Mouse (Mus musculus): ENCODE measurements around the gene Gna11. TPM values are rescaled to one million over a fixed set of nuclear protein-coding genes. Genes with fewer than 3 reads are reported as not detected.

The Gna11 gene
- polyA plus RNA-seq, 1 experiment from 2014 or later = 24.3 TPM

DNA sequence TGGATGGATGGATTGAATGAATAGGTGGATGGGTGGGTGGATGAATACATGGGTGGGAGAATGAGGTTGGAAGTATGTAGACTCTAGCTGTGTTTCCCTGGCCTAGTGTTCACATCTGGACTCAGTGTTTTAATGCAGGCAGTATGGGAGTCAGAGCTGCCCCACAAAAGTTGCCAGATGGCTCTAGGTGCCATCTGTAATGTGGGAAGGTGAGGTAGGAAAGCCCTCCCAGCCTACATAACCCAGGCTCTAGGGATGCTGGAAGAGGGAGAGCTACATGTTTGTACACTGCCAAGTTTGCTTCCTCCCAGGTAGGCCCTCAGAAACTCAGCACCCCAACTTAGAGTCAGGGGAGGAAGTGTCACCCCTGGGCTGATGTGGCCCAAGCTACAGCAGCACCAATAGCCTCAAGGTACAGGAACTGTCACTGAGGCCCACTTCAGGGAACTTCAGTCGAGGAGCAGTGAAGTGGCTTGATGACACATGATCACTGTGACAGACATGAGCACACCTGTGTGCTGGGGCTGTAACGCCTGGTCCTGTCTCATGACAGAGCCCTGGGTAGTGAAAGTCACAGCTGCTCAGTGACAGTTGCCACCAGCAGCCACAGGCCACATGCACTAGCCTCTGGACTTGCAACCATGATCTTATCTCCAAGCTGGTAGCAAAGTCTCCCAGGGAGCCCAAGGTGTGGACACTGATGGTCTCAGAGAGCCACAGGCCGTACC is 6.5 kb downstream of the Gna11 start:
- Histone ChIP-seq H3K9ac (ENCODE audit: low read depth, low read length) (no peak overlapping the region), H3K27ac (ENCODE audit: low read length) (no peak overlapping the region), H3K4me1 (ENCODE audit: control insufficient read depth, low read depth, low read length) (peaks cover 30% of the 10 kb centered on the region), H3K27me3 (ENCODE audit: control insufficient read depth, insufficient read depth, low read depth, low read length) (no peaks in the 10 kb centered on the region), H3K4me2 (ENCODE audit: low read depth, low read length) (no peak overlapping the region), H3K36me3 (ENCODE audit: control insufficient read depth, insufficient read depth) (no peaks in the 10 kb centered on the region; the same call in 1 of the 2 replicates), H3K9me3 (replicated peaks; ENCODE audit: control insufficient read depth, low read length) (no peaks in the 10 kb centered on the region), H3K4me3 (ENCODE audit: low read depth, low read length) (no peak overlapping the region)
- WGBS (ENCODE audit: insufficient replicate concordance) = 51% methylated on average over 3 of the region's 3 CpGs
- no peak for ATAC-seq (ENCODE audit: low read depth)

DNA sequence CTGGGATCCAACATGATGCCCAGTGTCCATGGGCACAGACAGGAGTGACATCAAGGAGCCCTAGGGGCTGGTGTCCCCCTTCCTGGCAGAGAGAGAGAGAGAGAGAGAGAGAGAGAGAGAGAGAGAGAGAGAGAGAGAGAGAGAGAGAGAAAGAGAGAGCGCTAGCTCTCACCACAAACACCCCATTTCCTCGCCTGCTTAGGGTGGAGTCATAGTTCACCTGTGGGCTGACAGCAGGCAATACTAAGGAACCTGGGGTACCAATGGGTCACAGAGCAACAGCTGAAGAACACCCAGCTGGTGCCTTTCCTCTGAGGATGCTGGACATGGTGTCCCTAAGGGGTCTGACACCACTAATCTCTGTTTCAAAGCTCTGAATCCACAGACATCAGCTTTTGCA is 7.6 kb downstream of the Gna11 start:
- Histone ChIP-seq H3K4me3 (ENCODE audit: low read depth, low read length) (no peak overlapping the region), H3K9ac (ENCODE audit: low read depth, low read length) (no peak overlapping the region), H3K27me3 (ENCODE audit: control insufficient read depth, insufficient read depth, low read depth, low read length) (no peaks in the 10 kb centered on the region), H3K4me2 (ENCODE audit: low read depth, low read length) (no peak overlapping the region), H3K27ac (ENCODE audit: low read length) (no peak overlapping the region), H3K36me3 (ENCODE audit: control insufficient read depth, insufficient read depth) (peaks cover 7% of the 10 kb centered on the region), H3K9me3 (replicated peaks; ENCODE audit: control insufficient read depth, low read length) (no peaks in the 10 kb centered on the region), H3K4me1 (ENCODE audit: control insufficient read depth, low read depth, low read length) (peaks cover 20% of the 10 kb centered on the region)
- ATAC-seq (ENCODE audit: low read depth) = no peak
- 50% methylated on average over 2 of the region's 2 CpGs for WGBS (ENCODE audit: insufficient replicate concordance)

- Histone ChIP-seq H3K4me2 (ENCODE audit: low read depth, low read length) (no peak overlapping the region), H3K27ac (ENCODE audit: low read length) (no peak overlapping the region), H3K4me1 (ENCODE audit: control insufficient read depth, low read depth, low read length) (peaks cover 13% of the 10 kb centered on the region), H3K9ac (ENCODE audit: low read depth, low read length) (no peak overlapping the region), H3K4me3 (ENCODE audit: low read depth, low read length) (no peak overlapping the region), H3K9me3 (replicated peaks; ENCODE audit: control insufficient read depth, low read length) (no peaks in the 10 kb centered on the region), H3K27me3 (ENCODE audit: control insufficient read depth, insufficient read depth, low read depth, low read length) (no peaks in the 10 kb centered on the region), H3K36me3 (ENCODE audit: control insufficient read depth, insufficient read depth) (peaks cover 7% of the 10 kb centered on the region)
- ATAC-seq (ENCODE audit: low read depth) = no peak
- 60% methylated on average over 6 of the region's 6 CpGs for WGBS (ENCODE audit: insufficient replicate concordance)
Measured at GRCm38 (mm10) chr10:81536734-81537133, 8.3 kb downstream of the Gna11 start.

DNA sequence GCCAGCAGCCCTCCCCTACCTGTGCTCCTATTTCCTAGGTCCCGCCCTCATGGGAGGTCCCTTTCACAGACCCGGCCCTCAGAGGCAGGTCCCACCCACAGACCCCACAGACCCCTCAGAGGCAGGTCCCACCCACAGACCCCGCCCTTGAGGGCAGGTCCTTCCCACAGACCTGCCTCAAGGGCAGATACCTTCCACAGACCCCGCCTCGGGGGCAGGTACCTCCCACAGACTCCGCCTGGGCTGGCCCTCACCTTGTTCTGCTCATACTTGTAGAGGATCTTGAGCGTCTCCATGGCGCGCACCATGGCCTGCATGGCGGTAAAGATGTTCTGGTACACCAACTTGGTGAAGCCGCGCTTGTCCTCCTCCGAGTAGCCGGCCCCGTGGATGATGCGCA is 10.2 kb downstream of the Gna11 start:
- WGBS (ENCODE audit: insufficient replicate concordance) = 79% methylated on average over 16 of the region's 16 CpGs
- peak; percentile 31; the same call in 1 of the 2 replicates for ATAC-seq (ENCODE audit: low read depth)
- peaks cover 15% of the 10 kb centered on the region for H3K36me3 ChIP-seq (ENCODE audit: control insufficient read depth, insufficient read depth)

GRCm38 (mm10) chr10:81526779-81527178 is 18.2 kb downstream of the Gna11 start:
- Histone ChIP-seq H3K4me3 (ENCODE audit: low read depth, low read length) (no peak overlapping the region), H3K27me3 (ENCODE audit: control insufficient read depth, insufficient read depth, low read depth, low read length) (no peaks in the 10 kb centered on the region), H3K4me2 (ENCODE audit: low read depth, low read length) (no peak overlapping the region), H3K4me1 (ENCODE audit: control insufficient read depth, low read depth, low read length) (peaks cover 28% of the 10 kb centered on the region), H3K36me3 (ENCODE audit: control insufficient read depth, insufficient read depth) (peaks cover 8% of the 10 kb centered on the region), H3K9ac (ENCODE audit: low read depth, low read length) (no peak overlapping the region), H3K9me3 (replicated peaks; ENCODE audit: control insufficient read depth, low read length) (no peaks in the 10 kb centered on the region), H3K27ac (ENCODE audit: low read length) (no peak overlapping the region)
- ATAC-seq (ENCODE audit: low read depth) = 0 out of 2 replicates have a peak, but pooled peaks have one; percentile 14
- 8% methylated on average over 14 of the region's 14 CpGs for WGBS (ENCODE audit: insufficient replicate concordance)

More for the DNA sequence above, 10.2 kb downstream of the Gna11 start:
- no peak overlapping the region for H3K9ac ChIP-seq (ENCODE audit: low read depth, low read length)
- H3K27ac ChIP-seq (ENCODE audit: low read length) = no peak overlapping the region
- H3K4me2 ChIP-seq (ENCODE audit: low read depth, low read length) = no peak overlapping the region
- peaks cover 2% of the 10 kb centered on the region; the same call in 1 of the 2 replicates for H3K4me1 ChIP-seq (ENCODE audit: control insufficient read depth, low read depth, low read length)
- no peak overlapping the region for H3K4me3 ChIP-seq (ENCODE audit: low read depth, low read length)
- H3K9me3 ChIP-seq (replicated peaks; ENCODE audit: control insufficient read depth, low read length) = no peaks in the 10 kb centered on the region
- H3K27me3 ChIP-seq (ENCODE audit: control insufficient read depth, insufficient read depth, low read depth, low read length) = no peaks in the 10 kb centered on the region

- no peaks in the 10 kb centered on the region for H3K9me3 ChIP-seq (replicated peaks; ENCODE audit: control insufficient read depth, low read length)
- peak; percentile 76 for ATAC-seq (ENCODE audit: low read depth)
- no peaks in the 10 kb centered on the region for H3K27me3 ChIP-seq (ENCODE audit: control insufficient read depth, insufficient read depth, low read depth, low read length)
- peak overlapping the region; percentile 40; the same call in 1 of the 2 replicates for H3K9ac ChIP-seq (ENCODE audit: low read depth, low read length)
- peak overlapping the region; percentile 83 for H3K27ac ChIP-seq (ENCODE audit: low read length)
- peak overlapping the region; percentile 47 for H3K4me2 ChIP-seq (ENCODE audit: low read depth, low read length)
- peaks cover 3% of the 10 kb centered on the region for H3K36me3 ChIP-seq (ENCODE audit: control insufficient read depth, insufficient read depth)
- H3K4me1 ChIP-seq (ENCODE audit: control insufficient read depth, low read depth, low read length) = peaks cover 28% of the 10 kb centered on the region
- WGBS (ENCODE audit: insufficient replicate concordance) = 12% methylated on average over 12 of the region's 13 CpGs
- 0 out of 2 replicates have a peak overlapping the region, but pooled peaks have one; percentile 1 for H3K4me3 ChIP-seq (ENCODE audit: low read depth, low read length)
Measured at GRCm38 (mm10) chr10:81525017-81525694, 19.8 kb downstream of the Gna11 start.

DNA sequence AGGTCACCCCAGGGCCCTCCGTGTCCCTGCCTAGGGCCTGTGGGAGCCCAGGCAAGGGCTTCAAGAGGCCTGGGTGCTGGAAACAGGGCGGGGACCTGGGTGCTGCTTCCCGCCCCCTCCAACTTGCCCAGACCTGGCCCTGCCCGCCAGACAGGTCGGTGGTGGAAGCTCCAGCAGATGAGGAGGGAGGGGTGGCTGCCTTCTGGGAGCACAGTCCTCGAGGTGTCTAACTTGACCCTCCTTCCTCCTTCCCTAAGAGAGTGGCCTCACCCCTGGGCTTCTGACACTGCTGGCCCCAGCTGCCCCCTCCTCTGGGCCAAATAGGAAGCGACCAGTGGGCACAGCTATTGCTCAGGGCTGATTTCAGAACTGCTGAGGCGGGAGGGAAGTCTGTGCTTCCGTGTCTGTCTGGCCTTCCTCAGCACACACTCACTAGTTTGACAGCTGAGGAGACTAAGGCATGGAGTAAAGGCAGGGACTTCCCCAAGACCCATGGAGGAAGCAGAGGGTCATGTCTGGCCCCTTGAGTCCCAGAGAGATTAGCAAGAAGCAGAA is 20.9 kb downstream of the Gna11 start, which contains the start of gene Gna15:
Gene Gna15, minus strand, starts transcription at position 175 of the 555 bp plus-strand sequence.
- H3K27me3 ChIP-seq (ENCODE audit: control insufficient read depth, insufficient read depth, low read depth, low read length) = no peaks in the 10 kb centered on the region
- H3K4me1 ChIP-seq (ENCODE audit: control insufficient read depth, low read depth, low read length) = peaks cover 35% of the 10 kb centered on the region
- peak; percentile 44 for ATAC-seq (ENCODE audit: low read depth)
- no peaks in the 10 kb centered on the region for H3K9me3 ChIP-seq (replicated peaks; ENCODE audit: control insufficient read depth, low read length)
- peak within 1 kb of the TSS; percentile 47 for H3K4me2 ChIP-seq (ENCODE audit: low read depth, low read length)
- peak within 1 kb of the TSS; percentile 62 for H3K9ac ChIP-seq (ENCODE audit: low read depth, low read length)
- peak within 1 kb of the TSS; percentile 55 for H3K4me3 ChIP-seq (ENCODE audit: low read depth, low read length)
- WGBS (ENCODE audit: insufficient replicate concordance) = 5% methylated on average over 9 of the region's 9 CpGs
- H3K27ac ChIP-seq (ENCODE audit: low read length) = peak within 1 kb of the TSS; percentile 83
- no peaks in the 10 kb centered on the region for H3K36me3 ChIP-seq (ENCODE audit: control insufficient read depth, insufficient read depth)

- peak overlapping the region; percentile 62 for H3K9ac ChIP-seq (ENCODE audit: low read depth, low read length)
- ATAC-seq (ENCODE audit: low read depth) = no peak
- H3K4me1 ChIP-seq (ENCODE audit: control insufficient read depth, low read depth, low read length) = peaks cover 40% of the 10 kb centered on the region
- H3K27me3 ChIP-seq (ENCODE audit: control insufficient read depth, insufficient read depth, low read depth, low read length) = no peaks in the 10 kb centered on the region
- 2% methylated on average over 19 of the region's 19 CpGs for WGBS (ENCODE audit: insufficient replicate concordance)
- no peaks in the 10 kb centered on the region for H3K36me3 ChIP-seq (ENCODE audit: control insufficient read depth, insufficient read depth)
- peak overlapping the region; percentile 47 for H3K4me2 ChIP-seq (ENCODE audit: low read depth, low read length)
- H3K4me3 ChIP-seq (ENCODE audit: low read depth, low read length) = peak overlapping the region; percentile 55
- H3K9me3 ChIP-seq (replicated peaks; ENCODE audit: control insufficient read depth, low read length) = no peaks in the 10 kb centered on the region
- peak overlapping the region; percentile 83 for H3K27ac ChIP-seq (ENCODE audit: low read length)
Measured at GRCm38 (mm10) chr10:81523570-81523969, 21.4 kb downstream of the Gna11 start.

Measured in liver, embryonic 16.5 days (tissue).